Mouse (Mus musculus): ENCODE results near the gene Anxa3.

The Anxa3 gene

DNA sequence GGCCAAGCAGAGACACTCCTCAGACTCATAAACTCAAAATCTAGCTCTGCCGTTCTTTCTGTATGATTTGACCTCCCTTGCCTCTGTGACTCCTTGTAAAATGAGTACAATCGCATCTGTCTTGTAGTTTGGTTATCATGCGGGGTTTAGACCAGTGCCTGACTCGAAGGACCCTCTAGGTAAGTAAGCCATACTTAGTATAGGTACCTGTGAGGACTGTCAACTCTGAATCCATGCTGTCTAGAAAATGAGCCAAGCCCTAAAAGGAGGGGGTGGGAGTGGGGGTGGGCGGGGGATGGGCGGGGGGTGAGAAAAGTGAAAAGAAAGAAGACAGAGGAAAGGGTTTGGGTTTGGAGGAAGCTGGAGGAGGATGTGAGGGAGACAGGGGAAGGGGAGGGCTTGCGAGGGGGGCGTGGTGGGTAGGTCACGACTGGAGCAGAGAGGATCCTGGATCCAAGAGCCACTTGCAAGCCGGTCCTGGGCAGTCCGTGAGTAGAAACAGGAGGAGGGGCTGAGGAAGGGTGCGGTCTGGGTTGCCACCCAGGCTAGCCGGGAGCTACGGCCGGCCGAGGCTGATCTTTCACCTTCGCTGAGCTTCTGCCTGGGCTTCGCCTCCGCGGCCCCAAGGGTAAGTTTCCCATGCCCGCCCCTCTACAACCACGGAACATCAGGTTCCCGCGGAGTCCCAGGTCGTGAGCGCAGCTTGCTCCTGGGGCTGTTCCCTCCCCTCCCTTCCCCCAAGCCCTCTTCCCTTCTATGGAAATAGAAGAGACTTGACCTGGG lies at the start of gene Anxa3:
Gene Anxa3 (plus strand): TSS at position 404 of the 783 bp plus-strand sequence.
- no peak for DNase-seq (ENCODE audit: low spot score in 2 of 2)

- no peak for DNase-seq (ENCODE audit: low spot score in 2 of 2)
These were observed 45.7 kb upstream of the Anxa3 start for GRCm38 (mm10) chr5:96747195-96747984.

GRCm38 (mm10) chr5:96757615-96758014 lies 35.5 kb upstream of the Anxa3 start:
- DNase-seq (ENCODE audit: low spot score in 2 of 2): no peak

GRCm38 (mm10) chr5:96762021-96762420 lies 31.1 kb upstream of the Anxa3 start:
- DNase-seq (ENCODE audit: low spot score in 2 of 2): no peak

GRCm38 (mm10) chr5:96768846-96769471 lies 24.2 kb upstream of the Anxa3 start:
- DNase-seq (ENCODE audit: low spot score in 2 of 2): peak in 1 of 2 experiments; percentile 31

- DNase-seq (ENCODE audit: low spot score in 2 of 2): no peak
These were observed 9.4 kb upstream of the Anxa3 start for GRCm38 (mm10) chr5:96783506-96784288.

DNA sequence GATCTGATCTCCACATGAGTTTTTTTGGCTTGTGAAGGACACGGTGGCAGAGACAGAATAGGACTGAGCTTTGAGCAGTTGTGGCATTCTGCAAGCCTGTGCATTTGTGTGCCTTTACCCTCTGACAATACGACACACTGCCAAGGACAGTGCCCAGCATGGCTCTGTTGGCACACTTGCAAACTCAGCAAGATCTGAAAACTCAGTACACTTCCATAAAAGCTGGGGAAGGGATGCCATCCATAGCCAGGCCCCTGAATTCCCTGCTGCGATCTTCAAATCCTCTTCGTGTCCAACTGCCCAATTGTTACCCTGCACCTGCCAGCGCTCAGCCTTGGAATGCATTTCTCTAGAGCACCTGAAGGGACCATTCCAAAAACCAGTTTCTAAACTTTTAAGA lies 8.0 kb upstream of the Anxa3 start:
- DNase-seq (ENCODE audit: low spot score in 2 of 2): no peak

- DNase-seq (ENCODE audit: low spot score in 2 of 2): no peak
These were observed 717 bp upstream of the Anxa3 start for GRCm38 (mm10) chr5:96792422-96792821.

DNA sequence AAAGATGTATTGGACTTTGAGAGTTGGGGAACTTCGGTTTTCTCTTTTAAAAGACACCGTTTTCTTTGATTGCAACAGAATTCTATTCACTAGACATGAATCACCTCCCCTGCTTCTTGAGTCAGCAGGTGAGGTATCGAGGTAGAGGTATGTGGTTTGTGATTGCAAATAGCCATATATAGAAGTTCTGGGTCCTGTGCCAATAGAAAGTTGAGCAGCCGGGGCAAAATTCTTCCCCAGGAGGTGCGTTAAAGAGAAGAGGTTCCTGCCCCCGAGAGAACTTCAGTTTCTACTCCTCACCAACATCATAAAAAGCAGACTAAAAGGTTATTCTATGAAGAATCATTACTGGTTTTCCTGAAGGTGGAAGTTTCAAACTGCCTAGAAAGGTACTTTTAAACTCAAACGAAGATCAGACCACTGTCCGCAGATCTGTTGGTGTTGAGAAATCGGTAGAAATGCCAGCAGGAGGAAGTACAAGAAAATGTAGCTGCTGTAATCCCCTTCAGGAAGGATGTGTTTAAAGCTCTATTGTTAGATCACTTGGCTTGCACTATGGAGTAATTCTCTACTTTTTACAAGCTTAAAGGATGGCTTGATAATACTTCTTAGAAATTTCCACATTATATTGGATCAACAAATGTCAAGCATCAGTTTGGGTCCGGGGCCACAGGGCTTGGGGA lies 955 bp downstream of the Anxa3 start:
- no peak for DNase-seq (ENCODE audit: low spot score in 2 of 2)

- DNase-seq (ENCODE audit: low spot score in 2 of 2): no peak
These were observed 2.6 kb downstream of the Anxa3 start for GRCm38 (mm10) chr5:96795752-96796151.

DNA sequence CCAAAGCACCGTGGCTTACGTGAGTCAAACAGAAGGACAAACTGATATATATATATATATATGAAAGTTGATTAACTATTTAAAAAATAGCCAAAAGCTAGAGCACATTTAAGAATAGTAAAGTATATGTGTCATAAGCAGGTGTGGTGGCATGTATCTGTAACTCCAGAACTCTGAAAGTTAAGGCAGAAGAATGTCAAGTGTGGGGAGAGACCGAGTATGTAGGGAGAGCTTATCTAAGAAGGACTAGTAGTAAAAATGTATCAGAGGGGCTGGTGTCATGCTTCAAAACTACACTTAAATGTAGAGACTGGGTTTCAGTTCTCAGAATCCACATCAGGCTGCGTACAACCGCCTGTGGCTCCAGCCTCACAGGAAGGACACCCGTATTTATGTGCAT lies 4.3 kb downstream of the Anxa3 start:
- DNase-seq (ENCODE audit: low spot score in 2 of 2): no peak

GRCm38 (mm10) chr5:96799165-96799564 lies 6.0 kb downstream of the Anxa3 start:
- DNase-seq (ENCODE audit: low spot score in 2 of 2): no peak

DNA sequence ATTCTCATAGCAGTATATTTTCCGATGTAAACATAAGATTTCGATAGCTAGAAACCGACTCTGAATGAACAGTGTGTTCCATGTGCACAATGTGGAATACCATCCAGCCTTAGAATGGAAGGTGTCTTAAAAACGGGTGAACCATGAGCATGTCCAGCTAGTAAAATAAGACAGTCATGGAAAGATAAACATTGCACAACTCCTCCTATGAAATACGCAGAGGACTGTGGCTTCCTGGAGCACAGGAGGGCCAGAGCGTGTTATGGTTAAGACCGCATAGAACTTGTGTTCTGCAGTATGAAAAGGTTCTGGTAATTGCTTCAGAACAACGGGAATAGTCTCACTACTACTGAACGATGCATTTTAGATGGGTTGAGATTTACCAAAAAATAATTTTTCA lies 6.8 kb downstream of the Anxa3 start:
- no peak for DNase-seq (ENCODE audit: low spot score in 2 of 2)

- DNase-seq (ENCODE audit: low spot score in 2 of 2): no peak
These were observed 9.0 kb downstream of the Anxa3 start for GRCm38 (mm10) chr5:96802185-96802584.

- no peak for DNase-seq (ENCODE audit: low spot score in 2 of 2)
These were observed 10.0 kb downstream of the Anxa3 start for GRCm38 (mm10) chr5:96803091-96803490.

GRCm38 (mm10) chr5:96804304-96804703 lies 11.2 kb downstream of the Anxa3 start:
- DNase-seq (ENCODE audit: low spot score in 2 of 2): no peak

- no peak for DNase-seq (ENCODE audit: low spot score in 2 of 2)
These were observed 11.7 kb downstream of the Anxa3 start for GRCm38 (mm10) chr5:96804813-96805212.

GRCm38 (mm10) chr5:96810620-96811019 lies 17.5 kb downstream of the Anxa3 start:
- no peak for DNase-seq (ENCODE audit: low spot score in 2 of 2)

- no peak for DNase-seq (ENCODE audit: low spot score in 2 of 2)
These were observed 31.7 kb downstream of the Anxa3 start for GRCm38 (mm10) chr5:96824769-96825327.

DNA sequence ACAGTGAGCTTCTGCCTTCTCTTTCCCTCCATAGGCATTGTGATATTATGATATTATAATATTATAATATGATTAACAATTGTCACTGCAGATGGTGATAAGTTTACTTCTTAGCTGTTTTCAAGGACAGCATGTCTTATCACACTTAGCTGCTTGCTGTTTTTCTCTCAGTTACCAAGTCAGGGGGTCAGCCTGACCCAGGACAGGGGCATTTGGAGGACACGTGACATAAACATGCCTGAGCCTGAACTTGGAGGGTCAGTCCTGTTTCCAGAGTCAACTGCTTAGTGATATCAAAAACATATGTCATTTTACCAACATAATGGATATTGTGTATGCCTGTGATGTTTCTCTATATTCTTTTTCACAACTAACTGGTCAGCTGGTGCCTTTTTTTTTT lies 34.0 kb downstream of the Anxa3 start:
- DNase-seq (ENCODE audit: low spot score in 2 of 2): no peak

- DNase-seq (ENCODE audit: low spot score in 2 of 2): no peak
These were observed 41.2 kb downstream of the Anxa3 start for GRCm38 (mm10) chr5:96834338-96834737.
